Mouse (Mus musculus): ENCODE results near the gene Cuta. TPM values are rescaled to one million over a fixed set of nuclear protein-coding genes. Genes with fewer than 3 reads are reported as not detected.
"Not testable (repeated sequence)": the region's sequence is repeated elsewhere in the genome, so short reads cannot be mapped to it uniquely, and the experiment has no call there.

The Cuta gene
- polyA plus RNA-seq (2015; fragmentation: Nextera tagmentation; extraction: Ambion mirVana), result 145 and 148 TPM in 2 replicates

- H3K27me3 ChIP-seq, result no peaks in the 10 kb centered on the region
- H3K4me2 ChIP-seq (replicated peaks), result peak within 1 kb of the TSS; percentile 95
- peaks cover 31% of the 10 kb centered on the region for H3K36me3 ChIP-seq
- H3K4me1 ChIP-seq (replicated peaks), result peaks cover 61% of the 10 kb centered on the region
- peak within 1 kb of the TSS; percentile 56 for H3K4me3 ChIP-seq (replicated peaks)
- peak within 1 kb of the TSS; percentile 94 for H3K27ac ChIP-seq
- H3K9ac ChIP-seq (replicated peaks), result peak within 1 kb of the TSS; percentile 79
- ATAC-seq, result peak; percentile 90
- WGBS, result under 1% methylated on average over 67 of the region's 70 CpGs
- no peaks in the 10 kb centered on the region for H3K9me3 ChIP-seq
Observed at GRCm38 (mm10) chr17:26939178-26939972, at the start of gene Cuta. TSS of gene Cuta (minus strand) at chr17:26939569.

- H3K27ac ChIP-seq, result no peak overlapping the region
- H3K9ac ChIP-seq (replicated peaks), result no peak overlapping the region
- H3K27me3 ChIP-seq, result no peaks in the 10 kb centered on the region
- WGBS, result 93% methylated on average over 10 of the region's 10 CpGs
- H3K4me2 ChIP-seq (replicated peaks), result no peak overlapping the region
- no peaks in the 10 kb centered on the region for H3K4me1 ChIP-seq (replicated peaks)
- 0 out of 2 replicates have a peak, but pooled peaks cover 9% of the 10 kb centered on the region for H3K36me3 ChIP-seq
- H3K9me3 ChIP-seq, result no peaks in the 10 kb centered on the region
- ATAC-seq, result no peak
- no peak overlapping the region for H3K4me3 ChIP-seq (replicated peaks)
Observed at GRCm38 (mm10) chr17:26985503-26986179, 46.3 kb upstream of the Cuta start.

GRCm38 (mm10) chr17:26983382-26983781 is 44.0 kb upstream of the Cuta start:
- H3K4me1 ChIP-seq (replicated peaks), result 0 out of 2 replicates have a peak, but pooled peaks cover 3% of the 10 kb centered on the region
- WGBS, result 98% methylated on average over 4 of the region's 4 CpGs
- ATAC-seq, result no peak
- peaks cover 29% of the 10 kb centered on the region for H3K36me3 ChIP-seq
- H3K27me3 ChIP-seq, result no peaks in the 10 kb centered on the region
- no peak overlapping the region for H3K27ac ChIP-seq
- no peak overlapping the region for H3K4me2 ChIP-seq (replicated peaks)
- no peak overlapping the region for H3K9ac ChIP-seq (replicated peaks)
- no peak overlapping the region for H3K4me3 ChIP-seq (replicated peaks)
- no peaks in the 10 kb centered on the region for H3K9me3 ChIP-seq

GRCm38 (mm10) chr17:26981050-26981449 is 41.7 kb upstream of the Cuta start:
- no peaks in the 10 kb centered on the region for H3K9me3 ChIP-seq
- ATAC-seq, result no peak
- H3K27me3 ChIP-seq, result no peaks in the 10 kb centered on the region
- H3K4me3 ChIP-seq (replicated peaks), result no peak overlapping the region
- peaks cover 14% of the 10 kb centered on the region for H3K4me1 ChIP-seq (replicated peaks)
- peaks cover 46% of the 10 kb centered on the region for H3K36me3 ChIP-seq
- no peak overlapping the region for H3K9ac ChIP-seq (replicated peaks)
- WGBS, result 78% methylated on average over 2 of the region's 2 CpGs
- H3K4me2 ChIP-seq (replicated peaks), result no peak overlapping the region
- H3K27ac ChIP-seq, result no peak overlapping the region

GRCm38 (mm10) chr17:26979426-26979825 is 40.1 kb upstream of the Cuta start:
- no peaks in the 10 kb centered on the region for H3K27me3 ChIP-seq
- peaks cover 30% of the 10 kb centered on the region for H3K4me1 ChIP-seq (replicated peaks)
- no peaks in the 10 kb centered on the region for H3K9me3 ChIP-seq
- H3K27ac ChIP-seq, result no peak overlapping the region
- no peak for ATAC-seq
- peaks cover 63% of the 10 kb centered on the region for H3K36me3 ChIP-seq
- no peak overlapping the region for H3K9ac ChIP-seq (replicated peaks)
- 83% methylated on average over 2 of the region's 2 CpGs for WGBS
- H3K4me2 ChIP-seq (replicated peaks), result no peak overlapping the region
- no peak overlapping the region for H3K4me3 ChIP-seq (replicated peaks)

- H3K4me2 ChIP-seq (replicated peaks); H3K9me3 ChIP-seq; H3K27me3 ChIP-seq; H3K9ac ChIP-seq (replicated peaks); H3K4me3 ChIP-seq (replicated peaks); H3K27ac ChIP-seq; ATAC-seq: not testable (repeated sequence)
- Histone ChIP-seq H3K4me1 (replicated peaks) (peaks cover 43% of the 10 kb centered on the region), H3K36me3 (peaks cover 63% of the 10 kb centered on the region)
- WGBS, result 93% methylated on average over 6 of the region's 6 CpGs
Observed at GRCm38 (mm10) chr17:26977354-26977753, 38.0 kb upstream of the Cuta start.

GRCm38 (mm10) chr17:26975415-26975814 is 36.0 kb upstream of the Cuta start:
- Histone ChIP-seq H3K9me3 (no peaks in the 10 kb centered on the region), H3K9ac (replicated peaks) (no peak overlapping the region), H3K4me2 (replicated peaks) (no peak overlapping the region), H3K4me1 (replicated peaks) (peaks cover 57% of the 10 kb centered on the region), H3K36me3 (peaks cover 63% of the 10 kb centered on the region), H3K4me3 (replicated peaks) (no peak overlapping the region), H3K27ac (no peak overlapping the region), H3K27me3 (no peaks in the 10 kb centered on the region)
- ATAC-seq, result no peak

- Histone ChIP-seq H3K9ac (replicated peaks) (no peak overlapping the region; the same call in 1 of the 2 replicates), H3K4me2 (replicated peaks) (peak overlapping the region; percentile 86), H3K27ac (no peak overlapping the region), H3K4me3 (replicated peaks) (peak overlapping the region; percentile 75; the same call in 1 of the 2 replicates), H3K9me3 (no peaks in the 10 kb centered on the region), H3K4me1 (replicated peaks) (peaks cover 57% of the 10 kb centered on the region), H3K36me3 (peaks cover 62% of the 10 kb centered on the region), H3K27me3 (no peaks in the 10 kb centered on the region)
- WGBS, result 92% methylated on average over 15 of the region's 15 CpGs
- no peak for ATAC-seq
Observed at GRCm38 (mm10) chr17:26974547-26974946, 35.2 kb upstream of the Cuta start.

- ATAC-seq, result peak; percentile 99
Observed at GRCm38 (mm10) chr17:26972703-26973574, 33.6 kb upstream of the Cuta start, which contains the start of gene Zbtb9. TSS of gene Zbtb9 (plus strand) at chr17:26973167.

GRCm38 (mm10) chr17:26972107-26972506 is 32.7 kb upstream of the Cuta start:
- peak overlapping the region; percentile 73 for H3K9ac ChIP-seq (replicated peaks)
- ATAC-seq, result no peak
- WGBS, result 7% methylated on average over 3 of the region's 3 CpGs
- no peaks in the 10 kb centered on the region for H3K27me3 ChIP-seq
- H3K27ac ChIP-seq, result peak overlapping the region; percentile 67
- peak overlapping the region; percentile 75 for H3K4me3 ChIP-seq (replicated peaks)
- H3K9me3 ChIP-seq, result no peaks in the 10 kb centered on the region
- H3K4me1 ChIP-seq (replicated peaks), result peaks cover 54% of the 10 kb centered on the region
- H3K36me3 ChIP-seq, result peaks cover 63% of the 10 kb centered on the region
- peak overlapping the region; percentile 86 for H3K4me2 ChIP-seq (replicated peaks)

More at GRCm38 (mm10) chr17:26972703-26973574, 33.6 kb upstream of the Cuta start, which contains the start of gene Zbtb9:
- peaks cover 54% of the 10 kb centered on the region for H3K4me1 ChIP-seq (replicated peaks)
- no peaks in the 10 kb centered on the region for H3K9me3 ChIP-seq
- no peaks in the 10 kb centered on the region for H3K27me3 ChIP-seq
- H3K4me3 ChIP-seq (replicated peaks), result peak within 1 kb of the TSS; percentile 75
- under 1% methylated on average over 75 of the region's 75 CpGs for WGBS
- H3K9ac ChIP-seq (replicated peaks), result peak within 1 kb of the TSS; percentile 73
- H3K4me2 ChIP-seq (replicated peaks), result peak within 1 kb of the TSS; percentile 86
- H3K27ac ChIP-seq, result peak within 1 kb of the TSS; percentile 67
- peaks cover 60% of the 10 kb centered on the region for H3K36me3 ChIP-seq

- peak overlapping the region; percentile 44 for H3K9ac ChIP-seq (replicated peaks)
- H3K36me3 ChIP-seq, result peaks cover 63% of the 10 kb centered on the region
- H3K27ac ChIP-seq, result no peak overlapping the region
- 58% methylated on average over 8 of the region's 8 CpGs for WGBS
- peaks cover 47% of the 10 kb centered on the region for H3K4me1 ChIP-seq (replicated peaks)
- H3K27me3 ChIP-seq, result no peaks in the 10 kb centered on the region
- ATAC-seq, result no peak
- H3K4me3 ChIP-seq (replicated peaks), result no peak overlapping the region
- peak overlapping the region; percentile 86; the same call in 1 of the 2 replicates for H3K4me2 ChIP-seq (replicated peaks)
- no peaks in the 10 kb centered on the region for H3K9me3 ChIP-seq
Observed at GRCm38 (mm10) chr17:26971247-26971905, 32.0 kb upstream of the Cuta start.
